Mouse (Mus musculus) heart, adult 2 months (tissue): ENCODE results near the gene Fam83d. TPM values are rescaled to one million over a fixed set of nuclear protein-coding genes. Genes with fewer than 3 reads are reported as not detected.

Source experiments
- DNase-seq, 2 experiments: peaks; one replicate each; pipeline ENCODE4 v3.0.0; 2021
- H3K27ac ChIP-seq: fragments of 200-600 bp; 2 replicates; pipeline ENCODE4 v1.8.1; 2022
- H3K27me3 ChIP-seq: fragments of 200-500 bp; 2 replicates; pipeline ENCODE4 v1.6.1; 2012; ENCODE audit warnings: mild to moderate bottlenecking, low read length, inconsistent platforms, mixed read lengths; ENCODE audit not compliant: control insufficient read depth, insufficient read depth
- H3K36me3 ChIP-seq: fragments of 200-500 bp; 2 replicates; pipeline ENCODE4 v1.6.1; 2012; ENCODE audit warnings: low read length, inconsistent platforms; ENCODE audit not compliant: control insufficient read depth, insufficient read depth
- H3K4me1 ChIP-seq: fragments of 200-500 bp; 2 replicates; pipeline ENCODE4 v1.6.1; 2011; ENCODE audit warnings: low read length; ENCODE audit not compliant: control insufficient read depth, insufficient read depth
- H3K4me3 ChIP-seq: fragments of 200-600 bp; 2 replicates; pipeline ENCODE4 v1.8.1; 2022
- H3K79me2 ChIP-seq: fragments of 200-500 bp; replicated peaks from 2 replicates; pipeline ENCODE4 v1.6.1; 2012; ENCODE audit warnings: mild to moderate bottlenecking, inconsistent platforms, low read length, moderate library complexity, mixed read lengths; ENCODE audit not compliant: control insufficient read depth, insufficient read depth
- H3K9ac ChIP-seq: fragments of 200-500 bp; 2 replicates; pipeline ENCODE4 v1.6.1; 2012; ENCODE audit warnings: low read depth, mild to moderate bottlenecking, control low read depth, inconsistent platforms, low read length, mixed read lengths
- CTCF ChIP-seq: fragments of 200-600 bp; IDR thresholded peaks from 2 replicates; pipeline ENCODE4 v1.8.1; 2022; ENCODE audit warnings: antibody characterized with exemption, mild to moderate bottlenecking, moderate library complexity
- EP300 ChIP-seq: fragments of 200-500 bp; IDR thresholded peaks from 2 replicates; pipeline ENCODE4 v1.6.1; 2011; ENCODE audit warnings: low read depth, low read length, control low read depth; ENCODE audit not compliant: insufficient read depth
- POLR2A ChIP-seq: fragments of 200-500 bp; IDR thresholded peaks from 2 replicates; pipeline ENCODE4 v1.6.1; 2011; ENCODE audit warnings: mild to moderate bottlenecking, low read depth, low read length, control low read depth; ENCODE audit not compliant: insufficient read depth
- WGBS: fragments of 180-500 bp; shearing (Covaris S2); methylation state at CpG from one replicate; pipeline ENCODE4 v1.1.7; 2018; 5-methylcytosine and 5-hydroxymethylcytosine counted together
- intact Hi-C: fragments of 180-260 bp; cut with DNase I; formaldehyde crosslinking; loops from one replicate; pipeline ENCODE4 v1.15.1; 2025
- polyA plus RNA-seq: library from polyadenylated mRNA; depleted of rRNA; stranded (reverse); fragments of >200 nt; gene quantifications from 2 replicates; pipeline ENCODE4 v1.2.3, GENCODE M21; 2012
- total RNA-seq, 2 experiments: library from RNA; stranded (reverse); gene quantifications; 2 replicates each; pipeline ENCODE4 v1.2.3; 2021

Gene Fam83d
- total and polyA plus RNA-seq, 3 experiments = 0.27 to 0.78 (median 0.59) TPM

- Histone ChIP-seq H3K27me3 (no peaks in the 10 kb centered on the region), H3K36me3 (no peaks in the 10 kb centered on the region), H3K79me2 (no peaks in the 10 kb centered on the region), H3K4me1 (peaks cover 1% of the 10 kb centered on the region; the same call in 1 of the 2 replicates), H3K4me3 (no peak overlapping the region), H3K27ac (no peak overlapping the region), H3K9ac (no peak overlapping the region)
- no peak for DNase-seq
- 62% methylated on average over 11 of the region's 11 CpGs for WGBS
- no peak for TF ChIP-seq POLR2A
- no peak for TF ChIP-seq CTCF
- TF ChIP-seq EP300 = no peak
- intact Hi-C loops = loop anchor here (5.0 kb wide), 1 partner anchor 71 kb away; no protein-coding TSS in a partner anchor
These were observed 3.3 kb downstream of the Fam83d start for GRCm38 (mm10) chr2:158771066-158771763.

GRCm38 (mm10) chr2:158772808-158773207, 4.9 kb downstream of the Fam83d start:
- no peaks in the 10 kb centered on the region for H3K79me2 ChIP-seq
- no peak overlapping the region for H3K4me3 ChIP-seq
- TF ChIP-seq CTCF (no peak), POLR2A (no peak), EP300 (no peak)
- no peak overlapping the region for H3K9ac ChIP-seq
- H3K27ac ChIP-seq = no peak overlapping the region
- DNase-seq = no peak
- peaks cover 6% of the 10 kb centered on the region for H3K4me1 ChIP-seq
- 86% methylated on average over 13 of the region's 13 CpGs for WGBS
- intact Hi-C loops = loop anchor here (5.0 kb wide), 1 partner anchor 69 kb away; no protein-coding TSS in a partner anchor
- H3K27me3 ChIP-seq = no peaks in the 10 kb centered on the region
- no peaks in the 10 kb centered on the region for H3K36me3 ChIP-seq

GRCm38 (mm10) chr2:158774886-158775285, 7.0 kb downstream of the Fam83d start:
- Histone ChIP-seq H3K27me3 (no peaks in the 10 kb centered on the region), H3K79me2 (no peaks in the 10 kb centered on the region), H3K4me1 (peaks cover 5% of the 10 kb centered on the region), H3K36me3 (no peaks in the 10 kb centered on the region), H3K4me3 (no peak overlapping the region), H3K9ac (no peak overlapping the region), H3K27ac (no peak overlapping the region)
- WGBS = 40% methylated on average over 8 of the region's 8 CpGs
- intact Hi-C loops = loop anchor here (5.0 kb wide), 1 partner anchor 67 kb away; no protein-coding TSS in a partner anchor
- TF ChIP-seq EP300 (no peak), POLR2A (no peak)
- DNase-seq = no peak

- Histone ChIP-seq H3K4me3 (no peak overlapping the region), H3K79me2 (no peaks in the 10 kb centered on the region), H3K9ac (no peak overlapping the region), H3K4me1 (peaks cover 5% of the 10 kb centered on the region), H3K27ac (no peak overlapping the region), H3K27me3 (no peaks in the 10 kb centered on the region), H3K36me3 (no peaks in the 10 kb centered on the region)
- TF ChIP-seq CTCF (no peak), EP300 (no peak), POLR2A (no peak)
- intact Hi-C loops = no loop called here
- 50% methylated on average over 4 of the region's 4 CpGs for WGBS
- DNase-seq = no peak
These were observed 8.8 kb downstream of the Fam83d start for GRCm38 (mm10) chr2:158776716-158777115.

- no peaks in the 10 kb centered on the region for H3K36me3 ChIP-seq
- no peaks in the 10 kb centered on the region for H3K27me3 ChIP-seq
- H3K4me3 ChIP-seq = no peak overlapping the region
- TF ChIP-seq EP300 (no peak), CTCF (no peak), POLR2A (no peak)
- 35% methylated on average over 6 of the region's 6 CpGs for WGBS
- H3K27ac ChIP-seq = no peak overlapping the region
- no peak overlapping the region for H3K9ac ChIP-seq
- peaks cover 5% of the 10 kb centered on the region for H3K4me1 ChIP-seq
- intact Hi-C loops = no loop called here
- H3K79me2 ChIP-seq = no peaks in the 10 kb centered on the region
- no peak for DNase-seq
These were observed 9.6 kb downstream of the Fam83d start for GRCm38 (mm10) chr2:158777490-158777889.

GRCm38 (mm10) chr2:158778349-158778748, 10.5 kb downstream of the Fam83d start:
- Histone ChIP-seq H3K79me2 (no peaks in the 10 kb centered on the region), H3K9ac (no peak overlapping the region)
- intact Hi-C loops = no loop called here

More at GRCm38 (mm10) chr2:158778349-158778748, 10.5 kb downstream of the Fam83d start:
- Histone ChIP-seq H3K27ac (no peak overlapping the region), H3K4me1 (peaks cover 5% of the 10 kb centered on the region), H3K36me3 (no peaks in the 10 kb centered on the region), H3K27me3 (no peaks in the 10 kb centered on the region), H3K4me3 (no peak overlapping the region)
- DNase-seq = no peak
- no peak for TF ChIP-seq EP300
- no peak for TF ChIP-seq CTCF
- no peak for TF ChIP-seq POLR2A
- WGBS = 45% methylated on average over 7 of the region's 7 CpGs
